Mouse (Mus musculus) lung, embryonic 16.5 days (tissue): ENCODE results near the gene Msx2. TPM values are rescaled to one million over a fixed set of nuclear protein-coding genes. Genes with fewer than 3 reads are reported as not detected.

Experiments used
- ATAC-seq: fragments of 200-750 bp; cut with Nextera tagmentation; 2 replicates; pipeline ENCODE4 v1.8.0; 2017; ENCODE audit warnings: low read depth, mild to moderate bottlenecking, moderate library complexity
- H3K27ac ChIP-seq: fragments of 300-500 bp; sonication (generic); 2 replicates; pipeline ENCODE4 v1.5.1; 2014; ENCODE audit warnings: mild to moderate bottlenecking, control low read depth, low read length
- H3K27me3 ChIP-seq: fragments of 300-500 bp; sonication (generic); 2 replicates; pipeline ENCODE4 v1.6.1; 2014; ENCODE audit warnings: low read depth, low read length, mixed read lengths; ENCODE audit not compliant: control insufficient read depth, insufficient read depth
- H3K36me3 ChIP-seq: fragments of 300-500 bp; sonication (generic); 2 replicates; pipeline ENCODE4 v1.6.1; 2014; ENCODE audit warnings: low read length; ENCODE audit not compliant: control insufficient read depth, insufficient read depth
- H3K4me1 ChIP-seq: fragments of 300-500 bp; sonication (generic); replicated peaks from 2 replicates; pipeline ENCODE4 v1.6.1; 2014; ENCODE audit warnings: low read length, mixed read lengths; ENCODE audit not compliant: control insufficient read depth, insufficient read depth
- H3K4me2 ChIP-seq: fragments of 300-500 bp; sonication (generic); 2 replicates; pipeline ENCODE4 v1.6.1; 2014; ENCODE audit warnings: low read depth, low read length, control low read depth
- H3K4me3 ChIP-seq: fragments of 300-500 bp; sonication (generic); 2 replicates; pipeline ENCODE4 v1.5.1; 2014; ENCODE audit warnings: mild to moderate bottlenecking, low read length, control low read depth
- H3K9ac ChIP-seq: fragments of 300-500 bp; sonication (generic); 2 replicates; pipeline ENCODE4 v1.6.1; 2014; ENCODE audit warnings: low read length, control low read depth
- H3K9me3 ChIP-seq: fragments of 300-500 bp; sonication (generic); 2 replicates; pipeline ENCODE4 v1.6.1; 2016; ENCODE audit warnings: low read length; ENCODE audit not compliant: control insufficient read depth
- WGBS: fragments of 180-500 bp; shearing (Covaris S2); extraction: QIAGEN DNeasy Blood & Tissue Kit; methylation state at CpG from one replicate; pipeline ENCODE4 v1.1.7; 2014; 5-methylcytosine and 5-hydroxymethylcytosine counted together
- polyA plus RNA-seq: library from polyadenylated mRNA; unstranded; fragments of >200 nt; fragmentation: Nextera tagmentation; extraction: Ambion mirVana; gene quantifications from 2 replicates; pipeline ENCODE4 v1.2.1, GENCODE M21; 2015

The Msx2 gene
- polyA plus RNA-seq, 1 experiment from 2014 or later = 0.50 TPM

GRCm38 (mm10) chr13:53469756-53470155 lies 3.1 kb downstream of the Msx2 start:
- WGBS = 56% methylated on average over 5 of the region's 5 CpGs
- no peaks in the 10 kb centered on the region for H3K36me3 ChIP-seq
- H3K4me1 ChIP-seq = peaks cover 4% of the 10 kb centered on the region; the same call in 1 of the 2 replicates
- no peak overlapping the region for H3K4me3 ChIP-seq
- H3K27me3 ChIP-seq = peaks cover 86% of the 10 kb centered on the region
- no peak overlapping the region for H3K9ac ChIP-seq
- no peak for ATAC-seq
- no peak overlapping the region for H3K4me2 ChIP-seq
- H3K9me3 ChIP-seq = no peaks in the 10 kb centered on the region
- no peak overlapping the region for H3K27ac ChIP-seq

DNA sequence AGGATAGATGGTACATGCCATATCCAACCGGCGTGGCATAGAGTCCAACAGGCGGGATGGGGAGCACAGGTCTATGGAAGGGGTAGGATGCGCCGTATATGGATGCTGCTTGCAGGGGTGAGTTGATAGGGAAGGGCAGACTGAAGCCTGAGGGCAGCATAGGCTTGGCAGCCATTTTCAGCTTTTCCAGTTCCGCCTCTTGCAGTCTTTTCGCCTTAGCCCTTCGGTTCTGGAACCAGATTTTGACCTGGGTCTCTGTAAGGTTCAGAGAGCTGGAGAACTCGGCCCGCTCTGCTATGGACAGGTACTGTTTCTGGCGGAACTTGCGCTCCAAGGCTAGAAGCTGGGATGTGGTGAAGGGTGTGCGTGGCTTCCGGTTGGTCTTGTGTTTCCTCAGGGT lies 4.7 kb downstream of the Msx2 start:
- Histone ChIP-seq H3K9ac (no peak overlapping the region), H3K4me2 (no peak overlapping the region), H3K4me1 (peaks cover 4% of the 10 kb centered on the region; the same call in 1 of the 2 replicates), H3K27me3 (peaks cover 88% of the 10 kb centered on the region), H3K4me3 (no peak overlapping the region), H3K36me3 (no peaks in the 10 kb centered on the region), H3K27ac (no peak overlapping the region), H3K9me3 (no peaks in the 10 kb centered on the region)
- WGBS = 52% methylated on average over 14 of the region's 14 CpGs
- ATAC-seq = no peak

GRCm38 (mm10) chr13:53466189-53466866 lies 6.5 kb downstream of the Msx2 start:
- Histone ChIP-seq H3K4me3 (no peak overlapping the region), H3K27ac (no peak overlapping the region), H3K9me3 (no peaks in the 10 kb centered on the region), H3K27me3 (peaks cover 87% of the 10 kb centered on the region), H3K9ac (no peak overlapping the region), H3K4me2 (no peak overlapping the region), H3K36me3 (no peaks in the 10 kb centered on the region), H3K4me1 (peaks cover 5% of the 10 kb centered on the region; the same call in 1 of the 2 replicates)
- ATAC-seq = no peak
- 12% methylated on average over 18 of the region's 18 CpGs for WGBS

DNA sequence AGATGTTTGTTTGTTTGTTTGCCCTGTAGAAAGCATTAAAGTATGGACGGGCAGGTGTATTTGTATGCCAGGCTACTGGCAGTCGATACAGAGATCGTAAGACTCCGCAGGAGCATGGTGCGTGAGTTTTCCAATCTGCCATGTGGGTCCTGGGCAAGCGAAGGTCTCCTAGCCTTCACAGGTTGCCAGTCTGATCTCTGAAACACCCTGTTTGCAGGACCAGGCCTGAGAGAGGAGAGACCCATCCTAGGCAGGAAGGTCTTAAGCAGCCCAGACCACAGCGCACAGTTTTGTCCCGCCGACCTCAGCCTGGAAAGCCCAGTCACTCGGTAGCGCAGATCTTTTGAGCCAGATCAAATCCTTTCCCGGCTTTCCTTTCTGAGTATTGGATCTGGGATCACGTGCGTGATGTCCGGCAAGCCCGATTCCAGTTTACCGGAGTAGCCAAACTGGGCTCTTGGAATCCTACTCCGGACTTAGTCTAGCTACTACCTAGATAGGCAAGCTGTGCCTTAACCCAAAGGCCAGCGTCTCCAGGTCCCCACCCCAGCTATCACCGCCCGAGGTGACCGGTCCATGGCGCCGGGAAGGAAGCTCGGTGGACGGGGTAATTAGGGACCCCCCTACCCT lies 7.6 kb downstream of the Msx2 start:
- H3K4me1 ChIP-seq = peaks cover 5% of the 10 kb centered on the region; the same call in 1 of the 2 replicates
- no peak overlapping the region for H3K4me2 ChIP-seq
- H3K4me3 ChIP-seq = no peak overlapping the region
- no peak overlapping the region for H3K27ac ChIP-seq
- no peak overlapping the region for H3K9ac ChIP-seq
- WGBS = 5% methylated on average over 26 of the region's 26 CpGs
- no peaks in the 10 kb centered on the region for H3K9me3 ChIP-seq
- no peak for ATAC-seq
- H3K36me3 ChIP-seq = no peaks in the 10 kb centered on the region
- peaks cover 89% of the 10 kb centered on the region for H3K27me3 ChIP-seq

GRCm38 (mm10) chr13:53464441-53465001 lies 8.4 kb downstream of the Msx2 start:
- ATAC-seq = no peak
- Histone ChIP-seq H3K9ac (no peak overlapping the region), H3K4me3 (no peak overlapping the region), H3K9me3 (no peaks in the 10 kb centered on the region), H3K4me2 (no peak overlapping the region), H3K27me3 (peaks cover 88% of the 10 kb centered on the region), H3K36me3 (no peaks in the 10 kb centered on the region), H3K27ac (no peak overlapping the region), H3K4me1 (peaks cover 5% of the 10 kb centered on the region; the same call in 1 of the 2 replicates)
- WGBS = 5% methylated on average over 21 of the region's 21 CpGs

GRCm38 (mm10) chr13:53463946-53464345 lies 8.9 kb downstream of the Msx2 start:
- no peak for ATAC-seq
- H3K27ac ChIP-seq = no peak overlapping the region
- 9% methylated on average over 10 of the region's 10 CpGs for WGBS

GRCm38 (mm10) chr13:53463037-53463436 lies 9.8 kb downstream of the Msx2 start:
- H3K36me3 ChIP-seq = no peaks in the 10 kb centered on the region
- H3K4me1 ChIP-seq = peaks cover 5% of the 10 kb centered on the region; the same call in 1 of the 2 replicates
- no peak overlapping the region for H3K9ac ChIP-seq
- no peak for ATAC-seq
- no peak overlapping the region for H3K27ac ChIP-seq
- peaks cover 76% of the 10 kb centered on the region for H3K27me3 ChIP-seq
- no peak overlapping the region for H3K4me3 ChIP-seq
- no peaks in the 10 kb centered on the region for H3K9me3 ChIP-seq
- H3K4me2 ChIP-seq = no peak overlapping the region
- WGBS = 5% methylated on average over 7 of the region's 7 CpGs

More at GRCm38 (mm10) chr13:53463946-53464345, 8.9 kb downstream of the Msx2 start:
- Histone ChIP-seq H3K4me2 (no peak overlapping the region), H3K36me3 (no peaks in the 10 kb centered on the region), H3K9ac (no peak overlapping the region), H3K9me3 (no peaks in the 10 kb centered on the region), H3K27me3 (peaks cover 83% of the 10 kb centered on the region), H3K4me1 (peaks cover 5% of the 10 kb centered on the region; the same call in 1 of the 2 replicates), H3K4me3 (no peak overlapping the region)

DNA sequence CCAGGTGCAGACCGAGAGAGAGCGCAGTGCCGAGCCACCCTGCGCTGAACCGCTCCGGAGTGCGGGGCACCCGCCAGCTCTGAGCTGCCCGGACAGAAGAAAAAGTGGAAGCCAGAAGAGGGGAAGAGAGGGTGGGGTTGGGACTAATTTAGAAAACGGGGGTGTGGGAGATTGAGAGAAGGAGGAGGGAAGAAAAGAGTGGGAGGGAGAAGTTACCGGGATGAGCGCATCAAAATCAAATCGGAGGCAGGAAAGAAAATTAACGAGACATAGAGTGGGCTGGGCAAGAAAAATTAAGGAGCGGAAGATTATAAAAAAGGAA lies 10.3 kb downstream of the Msx2 start:
- Histone ChIP-seq H3K27ac (no peak overlapping the region), H3K4me2 (peak overlapping the region; percentile 47), H3K4me1 (peaks cover 5% of the 10 kb centered on the region; the same call in 1 of the 2 replicates), H3K36me3 (no peaks in the 10 kb centered on the region), H3K27me3 (peaks cover 73% of the 10 kb centered on the region), H3K9me3 (no peaks in the 10 kb centered on the region), H3K9ac (no peak overlapping the region; the same call in 1 of the 2 replicates), H3K4me3 (peak overlapping the region; percentile 32)
- peak; percentile 34; the same call in 1 of the 2 replicates for ATAC-seq
- WGBS = under 1% methylated on average over 15 of the region's 15 CpGs
